Mouse (Mus musculus): ENCODE data around the gene Kcnj8. TPM values are rescaled to one million over a fixed set of nuclear protein-coding genes. Genes with fewer than 3 reads are reported as not detected.
"Not testable (repeated sequence)": the region's sequence is repeated elsewhere in the genome, so short reads cannot be mapped to it uniquely, and the experiment has no call there.

The Kcnj8 gene
- polyA plus RNA-seq, 1 experiment from 2014 or later, result 13.4 TPM

- Histone ChIP-seq H3K4me3 (no peak overlapping the region), H3K27ac (replicated peaks) (no peak overlapping the region), H3K9me3 (no peaks in the 10 kb centered on the region), H3K27me3 (no peaks in the 10 kb centered on the region), H3K9ac (replicated peaks) (no peak overlapping the region), H3K4me2 (replicated peaks) (no peak overlapping the region), H3K4me1 (no peaks in the 10 kb centered on the region), H3K36me3 (no peaks in the 10 kb centered on the region)
- ATAC-seq (replicated peaks), result peak; percentile 80
- 11% methylated on average over 4 of the region's 4 CpGs for WGBS
Measured at GRCm38 (mm10) chr6:142524635-142525308, 46.6 kb downstream of the Kcnj8 start.

GRCm38 (mm10) chr6:142521591-142522110 is 49.8 kb downstream of the Kcnj8 start:
- 83% methylated on average over 12 of the region's 12 CpGs for WGBS
- H3K36me3 ChIP-seq, result no peaks in the 10 kb centered on the region

DNA sequence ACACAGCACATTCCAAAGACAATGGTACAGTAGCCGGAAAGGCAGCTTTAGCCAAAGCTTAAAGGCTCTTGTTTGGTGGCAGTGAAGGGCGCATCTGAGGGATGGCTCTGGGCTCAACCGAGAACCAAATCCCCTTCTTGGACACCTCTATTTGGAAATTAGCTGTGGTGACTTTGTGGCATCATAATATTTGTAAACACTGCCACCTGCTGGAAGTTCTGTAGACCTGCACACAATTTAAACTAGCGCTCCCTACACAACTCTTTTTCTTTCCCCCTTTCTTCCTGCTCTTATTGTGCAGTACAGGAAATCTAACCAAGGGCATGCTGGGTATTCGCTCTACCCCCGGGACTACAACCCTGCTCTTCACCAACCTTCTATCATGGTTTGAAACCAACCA is 52.3 kb downstream of the Kcnj8 start:
- no peak overlapping the region for H3K4me3 ChIP-seq
- H3K4me2 ChIP-seq (replicated peaks), result no peak overlapping the region
- no peaks in the 10 kb centered on the region for H3K27me3 ChIP-seq
- H3K27ac ChIP-seq (replicated peaks), result no peak overlapping the region
- ATAC-seq (replicated peaks), result peak; percentile 78
- H3K9me3 ChIP-seq, result no peaks in the 10 kb centered on the region
- H3K4me1 ChIP-seq, result no peaks in the 10 kb centered on the region
- H3K36me3 ChIP-seq, result no peaks in the 10 kb centered on the region
- no peak overlapping the region for H3K9ac ChIP-seq (replicated peaks)
- 15% methylated on average over 6 of the region's 6 CpGs for WGBS

More at GRCm38 (mm10) chr6:142521591-142522110, 49.8 kb downstream of the Kcnj8 start:
- no peak for ATAC-seq (replicated peaks)
- H3K27ac ChIP-seq (replicated peaks), result no peak overlapping the region
- no peaks in the 10 kb centered on the region for H3K9me3 ChIP-seq
- no peak overlapping the region for H3K4me2 ChIP-seq (replicated peaks)
- no peaks in the 10 kb centered on the region for H3K4me1 ChIP-seq
- no peak overlapping the region for H3K9ac ChIP-seq (replicated peaks)
- no peaks in the 10 kb centered on the region for H3K27me3 ChIP-seq
- H3K4me3 ChIP-seq, result no peak overlapping the region

- 75% methylated on average over 9 of the region's 9 CpGs for WGBS
- not testable (repeated sequence) for H3K4me3 ChIP-seq; H3K4me1 ChIP-seq; ATAC-seq (replicated peaks); H3K36me3 ChIP-seq; H3K4me2 ChIP-seq (replicated peaks); H3K27me3 ChIP-seq; H3K9me3 ChIP-seq; H3K9ac ChIP-seq (replicated peaks); H3K27ac ChIP-seq (replicated peaks)
Measured at GRCm38 (mm10) chr6:142515379-142515778, 56.0 kb downstream of the Kcnj8 start.

- no peak overlapping the region for H3K4me2 ChIP-seq (replicated peaks)
- no peak overlapping the region for H3K4me3 ChIP-seq
- ATAC-seq (replicated peaks), result no peak
- H3K36me3 ChIP-seq, result no peaks in the 10 kb centered on the region
- no peaks in the 10 kb centered on the region for H3K27me3 ChIP-seq
- no peaks in the 10 kb centered on the region for H3K9me3 ChIP-seq
- H3K27ac ChIP-seq (replicated peaks), result no peak overlapping the region
- no peak overlapping the region for H3K9ac ChIP-seq (replicated peaks)
- H3K4me1 ChIP-seq, result no peaks in the 10 kb centered on the region
- WGBS, result 2% methylated on average over 10 of the region's 10 CpGs
Measured at GRCm38 (mm10) chr6:142514912-142515311, 56.5 kb downstream of the Kcnj8 start.

Other genes with a start within 250 kb of the Kcnj8 start
- gene Slco1a5, start 248.6 kb downstream of the Kcnj8 start, polyA plus RNA-seq (2015; fragmentation: Nextera tagmentation; extraction: Ambion mirVana), result 0.17 and 0.24 TPM in 2 replicates
- 21.5 and 25.2 TPM in 2 replicates for gene Pyroxd1, start 226.0 kb downstream of the Kcnj8 start, polyA plus RNA-seq (2015; fragmentation: Nextera tagmentation; extraction: Ambion mirVana)
- 29.1 and 31.2 TPM in 2 replicates for gene Recql, start 184.5 kb downstream of the Kcnj8 start, polyA plus RNA-seq (2015; fragmentation: Nextera tagmentation; extraction: Ambion mirVana)
- gene Golt1b, start 184.4 kb downstream of the Kcnj8 start, polyA plus RNA-seq (2015; fragmentation: Nextera tagmentation; extraction: Ambion mirVana), result 80.6 and 85.5 TPM in 2 replicates
- gene Spx, start 158.2 kb downstream of the Kcnj8 start, polyA plus RNA-seq (2015; fragmentation: Nextera tagmentation; extraction: Ambion mirVana), result 1.3 and 3.4 TPM in 2 replicates
- not detected in 2 replicates for gene Gys2, start 98.5 kb downstream of the Kcnj8 start, polyA plus RNA-seq (2015; fragmentation: Nextera tagmentation; extraction: Ambion mirVana)
- gene Ldhb, start 63.7 kb downstream of the Kcnj8 start, polyA plus RNA-seq (2015; fragmentation: Nextera tagmentation; extraction: Ambion mirVana), result 488 and 489 TPM in 2 replicates
- 2.9 and 3.1 TPM in 2 replicates for gene Abcc9, start 130.7 kb upstream of the Kcnj8 start, polyA plus RNA-seq (2015; fragmentation: Nextera tagmentation; extraction: Ambion mirVana)
- 147 and 160 TPM in 2 replicates for gene Cmas, start 185.1 kb upstream of the Kcnj8 start, polyA plus RNA-seq (2015; fragmentation: Nextera tagmentation; extraction: Ambion mirVana)
- 0.18 and 0.34 TPM in 2 replicates for gene Sult6b2, start 232.9 kb upstream of the Kcnj8 start, polyA plus RNA-seq (2015; fragmentation: Nextera tagmentation; extraction: Ambion mirVana)

Measured in forebrain, embryonic 15.5 days (tissue).